Mouse (Mus musculus) thymus, postnatal 36 days (tissue): Measurements from ENCODE around the gene Cd164l2.

ENCODE experiments used
- DNase-seq, 2 experiments: peaks; one replicate each; pipeline ENCODE4 v3.0.0; 2022; ENCODE audit warnings: mixed read lengths in 2 of 2

Cd164l2 gene

GRCm38 (mm10) chr4:133223875-133224274, 11.9 kb downstream of the Cd164l2 start:
- no peak for DNase-seq

GRCm38 (mm10) chr4:133226073-133226472, 14.1 kb downstream of the Cd164l2 start:
- DNase-seq: no peak

GRCm38 (mm10) chr4:133227636-133228035, 15.7 kb downstream of the Cd164l2 start:
- DNase-seq: no peak

- no peak for DNase-seq
These were observed 17.7 kb downstream of the Cd164l2 start for GRCm38 (mm10) chr4:133229582-133229981.

GRCm38 (mm10) chr4:133233285-133233976, 21.5 kb downstream of the Cd164l2 start:
- peak; percentile 56 to 61 for DNase-seq

GRCm38 (mm10) chr4:133234771-133235170, 22.8 kb downstream of the Cd164l2 start:
- DNase-seq: no peak

GRCm38 (mm10) chr4:133235415-133235814, 23.5 kb downstream of the Cd164l2 start:
- no peak for DNase-seq

GRCm38 (mm10) chr4:133237911-133238310, 26.0 kb downstream of the Cd164l2 start:
- DNase-seq: peak; percentile 47 to 71

- DNase-seq: peak; percentile 19 to 42
These were observed 28.6 kb downstream of the Cd164l2 start, which contains the start of gene Map3k6 for GRCm38 (mm10) chr4:133240490-133240921. Map3k6 (plus strand) TSS chr4:133240818.

- peak; percentile 90 to 93 for DNase-seq
These were observed 29.3 kb downstream of the Cd164l2 start for GRCm38 (mm10) chr4:133240934-133241908.

GRCm38 (mm10) chr4:133241910-133242309, 30.0 kb downstream of the Cd164l2 start:
- DNase-seq: no peak

- no peak for DNase-seq
These were observed 30.8 kb downstream of the Cd164l2 start for GRCm38 (mm10) chr4:133242710-133243109.

- DNase-seq: no peak
These were observed 31.6 kb downstream of the Cd164l2 start for GRCm38 (mm10) chr4:133243538-133243937.

GRCm38 (mm10) chr4:133244289-133244688, 32.4 kb downstream of the Cd164l2 start:
- no peak for DNase-seq

- no peak for DNase-seq
These were observed 35.1 kb downstream of the Cd164l2 start for GRCm38 (mm10) chr4:133247072-133247471.

- no peak for DNase-seq
These were observed 36.0 kb downstream of the Cd164l2 start for GRCm38 (mm10) chr4:133247806-133248449.

GRCm38 (mm10) chr4:133250609-133251008, 38.7 kb downstream of the Cd164l2 start:
- DNase-seq: peak; percentile 86 to 88

- peak in 1 of 2 experiments; percentile 39 for DNase-seq
These were observed 39.3 kb downstream of the Cd164l2 start for GRCm38 (mm10) chr4:133251214-133251613.

- peak in 1 of 2 experiments; percentile 30 for DNase-seq
These were observed 40.2 kb downstream of the Cd164l2 start for GRCm38 (mm10) chr4:133252089-133252488.

GRCm38 (mm10) chr4:133253412-133253811, 41.5 kb downstream of the Cd164l2 start:
- no peak for DNase-seq

- no peak for DNase-seq
These were observed 43.5 kb downstream of the Cd164l2 start for GRCm38 (mm10) chr4:133255392-133255791.

- DNase-seq: no peak
These were observed 44.9 kb downstream of the Cd164l2 start for GRCm38 (mm10) chr4:133256820-133257219.

GRCm38 (mm10) chr4:133257230-133257629, 45.3 kb downstream of the Cd164l2 start:
- no peak for DNase-seq
